Mouse (Mus musculus) E14TG2a.4 (cell line): ENCODE results near the gene Chrm1.

Experiments used
- CTCF ChIP-seq: conservative IDR thresholded peaks from 2 replicates; pipeline ENCODE4 v1.5.1; 2014; ENCODE audit warnings: low read length
- NANOG ChIP-seq: IDR thresholded peaks from 2 replicates; pipeline ENCODE4 v1.6.1; 2014; ENCODE audit warnings: borderline replicate concordance, low read length, mixed read lengths
- POU5F1 ChIP-seq: IDR thresholded peaks from 2 replicates; pipeline ENCODE4 v1.6.1; 2014; ENCODE audit warnings: low read length, borderline replicate concordance

- TF ChIP-seq CTCF (0 out of 2 replicates have a peak, but pooled peaks have one; percentile 7), POU5F1 (no peak), NANOG (no peak)
Observed at GRCm38 (mm10) chr19:8621098-8621497, 42.5 kb upstream of the Chrm1 start.
